In the genomic region with DNA sequence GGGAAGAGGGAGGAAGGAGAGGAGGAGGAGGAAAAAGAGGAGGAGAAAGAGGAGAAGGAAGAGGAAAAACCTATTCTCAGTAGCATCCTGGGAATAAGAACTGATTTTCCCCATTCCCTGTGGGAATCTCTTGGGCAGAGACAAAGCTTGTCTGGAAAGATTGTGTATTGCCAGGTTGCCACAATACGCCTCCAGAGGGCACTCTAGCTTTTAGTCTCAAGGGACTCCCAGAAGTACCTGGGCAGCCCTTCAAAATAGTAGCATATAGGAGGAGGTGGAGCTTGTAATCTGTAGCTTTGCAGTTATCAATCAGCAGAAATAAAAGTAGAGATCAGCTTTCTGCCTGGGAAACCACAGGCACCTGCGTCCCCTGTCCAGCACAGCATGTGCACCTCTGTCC, we compare ENCODE assay signal across 9 mouse cellular contexts.
A peak's percentile ranks its signal among the peaks of the same experiment; 100 is the strongest.
DNase-seq lines count a peak whose midpoint lies in the region; ATAC-seq and TF ChIP-seq lines count a peak whose summit lies in the region.
"Had no signal": no experiment of that assay in that cellular context is flagged by ENCODE, and none has a peak within 500 bp of the region (broad histone marks: within the 10 kb centered on the region; RNA-seq: fewer than 3 reads in every experiment).

No protein-coding gene starts in this region.

- H3K4me1 ChIP-seq in hindbrain, embryonic 14.5 days (replicated peaks; ENCODE audit: control insufficient read depth, insufficient read depth, low read length), result no peaks in the 10 kb centered on the region
- H3K4me1 ChIP-seq in hindbrain, embryonic 16.5 days (ENCODE audit: control insufficient read depth, insufficient read depth, low read depth, low read length), result no peaks in the 10 kb centered on the region
- no peaks in the 10 kb centered on the region for H3K4me1 ChIP-seq in liver, embryonic 14.5 days (replicated peaks; ENCODE audit: control insufficient read depth in 2 of 2, insufficient read depth in 2 of 2, low read length in 1 of 2)
- H3K4me1 ChIP-seq in midbrain, embryonic 11.5 days (ENCODE audit: control insufficient read depth, insufficient read depth, low read length), result no peaks in the 10 kb centered on the region
- H3K4me1 ChIP-seq: neural tube, embryonic 13.5 days had no signal

- no peak overlapping the region for H3K9ac ChIP-seq in hindbrain, embryonic 14.5 days
- no peak overlapping the region for H3K9ac ChIP-seq in hindbrain, embryonic 16.5 days (ENCODE audit: low read depth, low read length)
- H3K9ac ChIP-seq in liver, embryonic 14.5 days (replicated peaks), result no peak overlapping the region
- H3K9ac ChIP-seq in midbrain, embryonic 11.5 days (ENCODE audit: low read length), result no peak overlapping the region
- H3K9ac ChIP-seq: neural tube, embryonic 13.5 days had no signal

- no peaks in the 10 kb centered on the region for H3K27me3 ChIP-seq in hindbrain, embryonic 14.5 days (ENCODE audit: control insufficient read depth, insufficient read depth, low read length)
- no peaks in the 10 kb centered on the region for H3K27me3 ChIP-seq in hindbrain, embryonic 16.5 days (replicated peaks; ENCODE audit: control insufficient read depth, insufficient read depth, low read length)
- no peaks in the 10 kb centered on the region for H3K27me3 ChIP-seq in liver, embryonic 14.5 days (ENCODE audit: control insufficient read depth, insufficient read depth, low read length)
- no peaks in the 10 kb centered on the region for H3K27me3 ChIP-seq in midbrain, embryonic 11.5 days (ENCODE audit: control insufficient read depth, insufficient read depth, low read length)
- H3K27me3 ChIP-seq: neural tube, embryonic 13.5 days had no signal

- no peak for ATAC-seq in hindbrain, embryonic 14.5 days (ENCODE audit: low FRiP score)
- no peak for ATAC-seq in hindbrain, embryonic 16.5 days
- no peak for ATAC-seq in liver, embryonic 14.5 days (ENCODE audit: insufficient read depth)
- ATAC-seq in midbrain, embryonic 11.5 days (ENCODE audit: low FRiP score), result no peak

- peak; percentile 63 for DNase-seq in hindbrain, embryonic 14.5 days (ENCODE audit: low spot score)
- peak; percentile 18 for DNase-seq in 416B (ENCODE audit: low read depth)
- DNase-seq in adrenal gland, adult 2 months, result peak; percentile 27
- peak; percentile 54 for DNase-seq in forelimb bud, embryonic 11.5 days (ENCODE audit: low read depth, low spot score)
- no peak for DNase-seq in liver, embryonic 14.5 days (ENCODE audit: low read depth in 3 of 3, low spot score in 3 of 3)
- DNase-seq in spleen, postnatal 4 days (ENCODE audit: low spot score in 2 of 2), result no peak
- DNase-seq in midbrain, embryonic 11.5 days (ENCODE audit: low spot score, missing footprints), result no peak

- WGBS in hindbrain, embryonic 14.5 days, result 25% methylated on average over 2 of the region's 2 CpGs
- WGBS in hindbrain, embryonic 16.5 days, result 33% methylated on average over 2 of the region's 2 CpGs
- WGBS in liver, embryonic 14.5 days (ENCODE audit: insufficient replicate concordance), result 19% methylated on average over 2 of the region's 2 CpGs
- 29% methylated on average over 2 of the region's 2 CpGs for WGBS in midbrain, embryonic 11.5 days

- 0 out of 2 replicates have a peak, but pooled peaks have one; percentile 15 for TF ChIP-seq CTCF in liver, embryonic 14.5 days (IDR thresholded peaks at IDR 0.05; ENCODE audit: low read depth)

- no peak overlapping the region for H3K4me3 ChIP-seq in hindbrain, embryonic 14.5 days (replicated peaks; ENCODE audit: low read length)
- no peak overlapping the region for H3K4me3 ChIP-seq in hindbrain, embryonic 16.5 days (ENCODE audit: low read length)
- no peak overlapping the region for H3K4me3 ChIP-seq in liver, embryonic 14.5 days (ENCODE audit: insufficient read depth in 1 of 2, low read depth in 2 of 2, low read length in 2 of 2)
- no peak overlapping the region for H3K4me3 ChIP-seq in midbrain, embryonic 11.5 days (ENCODE audit: low read depth, low read length)
- H3K4me3 ChIP-seq: neural tube, embryonic 13.5 days had no signal

- no peaks in the 10 kb centered on the region for H3K9me3 ChIP-seq in hindbrain, embryonic 14.5 days (ENCODE audit: control insufficient read depth, low read length)
- H3K9me3 ChIP-seq in hindbrain, embryonic 16.5 days (ENCODE audit: control insufficient read depth, low read length), result no peaks in the 10 kb centered on the region
- no peaks in the 10 kb centered on the region for H3K9me3 ChIP-seq in liver, embryonic 14.5 days (ENCODE audit: control insufficient read depth, low read length)
- no peaks in the 10 kb centered on the region for H3K9me3 ChIP-seq in midbrain, embryonic 11.5 days (ENCODE audit: control insufficient read depth, low read length)
- H3K9me3 ChIP-seq: neural tube, embryonic 13.5 days had no signal

- no peak for TF ChIP-seq EP300 in liver, embryonic 14.5 days (IDR thresholded peaks at IDR 0.05; ENCODE audit: low read depth)

- no peak overlapping the region for H3K27ac ChIP-seq in hindbrain, embryonic 14.5 days
- no peak overlapping the region for H3K27ac ChIP-seq in hindbrain, embryonic 16.5 days (ENCODE audit: low read depth, low read length)
- no peak overlapping the region for H3K27ac ChIP-seq in liver, embryonic 14.5 days
- no peak overlapping the region for H3K27ac ChIP-seq in midbrain, embryonic 11.5 days (ENCODE audit: low read depth, low read length)
- H3K27ac ChIP-seq: neural tube, embryonic 13.5 days had no signal

- no peak overlapping the region for H3K4me2 ChIP-seq in hindbrain, embryonic 14.5 days (replicated peaks)
- H3K4me2 ChIP-seq in hindbrain, embryonic 16.5 days (ENCODE audit: low read length), result no peak overlapping the region
- no peak overlapping the region for H3K4me2 ChIP-seq in liver, embryonic 14.5 days (ENCODE audit: low read depth)
- no peak overlapping the region for H3K4me2 ChIP-seq in midbrain, embryonic 11.5 days
- H3K4me2 ChIP-seq: neural tube, embryonic 13.5 days had no signal

- H3K36me3 ChIP-seq in hindbrain, embryonic 14.5 days (replicated peaks; ENCODE audit: control insufficient read depth, insufficient read depth), result no peaks in the 10 kb centered on the region
- no peaks in the 10 kb centered on the region for H3K36me3 ChIP-seq in hindbrain, embryonic 16.5 days (ENCODE audit: control insufficient read depth, insufficient read depth, low read length)
- no peaks in the 10 kb centered on the region for H3K36me3 ChIP-seq in liver, embryonic 14.5 days (replicated peaks; ENCODE audit: control insufficient read depth, insufficient read depth, low read depth)
- H3K36me3 ChIP-seq in midbrain, embryonic 11.5 days (ENCODE audit: control insufficient read depth, insufficient read depth, low read length), result no peaks in the 10 kb centered on the region
- H3K36me3 ChIP-seq: neural tube, embryonic 13.5 days had no signal

Comparison
In these comparisons a context has a peak if more than half of its experiments do, and no peak if none do; other contexts are left out.
1. DNase-seq: peak in hindbrain, embryonic 14.5 days (single experiment), 416B (single experiment), adrenal gland, adult 2 months (single experiment) and forelimb bud, embryonic 11.5 days (single experiment); none in liver, embryonic 14.5 days (0 of 3), spleen, postnatal 4 days (0 of 2) and midbrain, embryonic 11.5 days (single experiment).